ENCODE assay signal across 14 mouse cellular contexts in the genomic region with DNA sequence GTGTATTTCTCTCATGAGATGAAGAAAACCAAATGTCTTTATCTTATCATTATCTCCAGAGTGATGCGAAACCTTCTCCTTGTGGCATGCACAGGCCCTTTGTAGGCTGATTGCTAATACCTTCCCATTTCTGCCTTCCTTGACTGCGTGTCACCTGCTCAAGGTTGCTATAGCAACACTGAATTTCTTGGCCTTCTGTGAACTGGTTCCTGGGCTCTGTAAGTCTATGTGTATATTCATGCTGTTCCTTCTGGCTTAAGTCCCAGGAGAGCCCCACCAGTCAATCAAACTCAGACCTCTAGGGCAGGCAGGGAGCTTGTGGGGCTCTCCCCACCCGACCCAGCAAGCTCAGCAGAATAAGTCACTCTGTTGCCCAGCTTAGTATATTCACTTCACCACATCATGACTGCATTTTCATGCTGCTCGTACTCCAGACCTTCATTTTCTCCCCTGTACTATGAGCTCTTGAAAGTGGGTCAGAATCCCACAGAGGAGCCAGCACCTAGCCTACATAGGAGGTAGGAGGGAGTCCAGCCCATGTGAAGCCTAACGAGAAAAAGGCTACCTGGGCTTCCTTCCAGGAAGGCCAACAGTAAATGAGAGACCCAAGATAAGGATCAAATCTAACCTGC.
DNase-seq lines count a peak whose midpoint lies in the region; ATAC-seq and TF ChIP-seq lines count a peak whose summit lies in the region.
"Had no signal": no experiment of that assay in that cellular context is flagged by ENCODE, and none has a peak within 500 bp of the region (broad histone marks: within the 10 kb centered on the region; RNA-seq: fewer than 3 reads in every experiment).

No protein-coding gene starts in this region.

- no peak overlapping the region for H3K27ac ChIP-seq in lung, embryonic 16.5 days (ENCODE audit: low read length)
- peak overlapping the region; percentile 36; the same call in 1 of the 2 replicates for H3K27ac ChIP-seq in cortical plate, adult 2 months (ENCODE audit: insufficient read depth, low read length)
- H3K27ac ChIP-seq in midbrain, embryonic 15.5 days: peak overlapping the region; percentile 75
- H3K27ac ChIP-seq: embryonic facial prominence, embryonic 13.5 days; macrophage had no signal

- no peaks in the 10 kb centered on the region for H3K27me3 ChIP-seq in lung, embryonic 16.5 days (ENCODE audit: control insufficient read depth, insufficient read depth, low read depth, low read length)
- no peaks in the 10 kb centered on the region for H3K27me3 ChIP-seq in midbrain, embryonic 15.5 days (replicated peaks)
- H3K27me3 ChIP-seq: embryonic facial prominence, embryonic 13.5 days had no signal

- peaks cover 10% of the 10 kb centered on the region for H3K4me1 ChIP-seq in lung, embryonic 16.5 days (replicated peaks; ENCODE audit: control insufficient read depth, insufficient read depth, low read length)
- H3K4me1 ChIP-seq in lung, adult 2 months (ENCODE audit: control insufficient read depth, insufficient read depth, low read length): no peaks in the 10 kb centered on the region
- H3K4me1 ChIP-seq in cortical plate, adult 2 months (ENCODE audit: control insufficient read depth, insufficient read depth, low read length): peaks cover 11% of the 10 kb centered on the region; the same call in 1 of the 2 replicates
- H3K4me1 ChIP-seq in midbrain, embryonic 15.5 days: peaks cover 14% of the 10 kb centered on the region

- no peak overlapping the region for H3K9ac ChIP-seq in lung, embryonic 16.5 days (ENCODE audit: low read length)
- H3K9ac ChIP-seq in midbrain, embryonic 15.5 days: no peak overlapping the region
- H3K9ac ChIP-seq: embryonic facial prominence, embryonic 13.5 days had no signal

- peak; percentile 2 for DNase-seq in cerebellum, adult 8-10 months
- no peak for DNase-seq in cerebellum, postnatal 4 days (ENCODE audit: low spot score in 2 of 2)
- no peak for DNase-seq in lung, adult 2 months
- DNase-seq in ovary, adult 18-20 months (ENCODE audit: low spot score): no peak
- no peak for DNase-seq in embryo, embryonic 9.5 days (ENCODE audit: extremely low spot score)
- DNase-seq: gastrocnemius, postnatal 14 days; heart, postnatal 14 days; kidney, postnatal 25 days; left cerebral cortex, postnatal 4 days had no signal

- H3K9me3 ChIP-seq in lung, embryonic 16.5 days (ENCODE audit: control insufficient read depth, low read length): no peaks in the 10 kb centered on the region
- no peaks in the 10 kb centered on the region for H3K9me3 ChIP-seq in midbrain, embryonic 15.5 days
- H3K9me3 ChIP-seq: embryonic facial prominence, embryonic 13.5 days had no signal

- WGBS in lung, embryonic 16.5 days: 52% methylated on average over 5 of the region's 5 CpGs
- WGBS in lung, adult 2 months: 69% methylated on average over 5 of the region's 5 CpGs
- 37% methylated on average over 5 of the region's 5 CpGs for WGBS in midbrain, embryonic 15.5 days

- no peak overlapping the region for H3K4me3 ChIP-seq in lung, embryonic 16.5 days (ENCODE audit: low read length)
- H3K4me3 ChIP-seq in lung, adult 2 months (replicated peaks; ENCODE audit: extremely low read depth, low read depth, low read length): no peak overlapping the region
- H3K4me3 ChIP-seq in cortical plate, adult 2 months (ENCODE audit: insufficient read depth, low read length): no peak overlapping the region
- no peak overlapping the region for H3K4me3 ChIP-seq in midbrain, embryonic 15.5 days
- H3K4me3 ChIP-seq: embryonic facial prominence, embryonic 13.5 days had no signal

- ATAC-seq in lung, embryonic 16.5 days (ENCODE audit: low read depth): peak; percentile 78
- ATAC-seq in midbrain, embryonic 15.5 days (replicated peaks): peak; percentile 93

- no peak for TF ChIP-seq CTCF in lung, adult 2 months (IDR thresholded peaks at IDR 0.05; ENCODE audit: insufficient read depth, low read length)
- no peak for TF ChIP-seq CTCF in cortical plate, adult 2 months (IDR thresholded peaks at IDR 0.05; ENCODE audit: extremely low read depth, insufficient read depth, low read length)

- H3K4me2 ChIP-seq in lung, embryonic 16.5 days (ENCODE audit: low read depth, low read length): no peak overlapping the region
- no peak overlapping the region for H3K4me2 ChIP-seq in midbrain, embryonic 15.5 days
- H3K4me2 ChIP-seq: embryonic facial prominence, embryonic 13.5 days had no signal

- TF ChIP-seq POLR2A in lung, adult 2 months (IDR thresholded peaks at IDR 0.05; ENCODE audit: borderline replicate concordance, extremely low read depth, low read depth, low read length): no peak
- TF ChIP-seq POLR2A in cortical plate, adult 2 months (IDR thresholded peaks at IDR 0.05; ENCODE audit: extremely low read depth, insufficient read depth, low read length): no peak

- no peaks in the 10 kb centered on the region for H3K36me3 ChIP-seq in lung, embryonic 16.5 days (ENCODE audit: control insufficient read depth, insufficient read depth, low read length)
- no peaks in the 10 kb centered on the region for H3K36me3 ChIP-seq in midbrain, embryonic 15.5 days (replicated peaks)
- H3K36me3 ChIP-seq: embryonic facial prominence, embryonic 13.5 days had no signal
